Mouse (Mus musculus) gonadal fat pad, adult 2 months (tissue): ENCODE data around the gene Tead1. TPM values are rescaled to one million over a fixed set of nuclear protein-coding genes. Genes with fewer than 3 reads are reported as not detected.

ENCODE experiments used
- DNase-seq: peaks from one replicate; pipeline ENCODE4 v3.0.0-alpha.2; 2012; ENCODE audit warnings: low read depth
- polyA plus RNA-seq: library from polyadenylated mRNA; depleted of rRNA; stranded (reverse); fragments of >200 nt; gene quantifications from 2 replicates; pipeline ENCODE4 v1.2.3, GENCODE M21; 2012

Gene Tead1
- polyA plus RNA-seq, 1 experiment: 13.9 TPM

GRCm38 (mm10) chr7:112856121-112856571, 177.0 kb downstream of the Tead1 start:
- DNase-seq: no peak

- no peak for DNase-seq
These were observed 177.5 kb downstream of the Tead1 start for GRCm38 (mm10) chr7:112856583-112856982.

GRCm38 (mm10) chr7:112859887-112860286, 180.8 kb downstream of the Tead1 start:
- no peak for DNase-seq

- no peak for DNase-seq
These were observed 183.0 kb downstream of the Tead1 start for GRCm38 (mm10) chr7:112862086-112862485.

- no peak for DNase-seq
These were observed 185.1 kb downstream of the Tead1 start for GRCm38 (mm10) chr7:112864188-112864587.

GRCm38 (mm10) chr7:112865739-112866138, 186.6 kb downstream of the Tead1 start:
- DNase-seq: no peak

GRCm38 (mm10) chr7:112868551-112869465, 189.7 kb downstream of the Tead1 start:
- no peak for DNase-seq

- no peak for DNase-seq
These were observed 192.6 kb downstream of the Tead1 start for GRCm38 (mm10) chr7:112871752-112872151.

- DNase-seq: no peak
These were observed 193.5 kb downstream of the Tead1 start for GRCm38 (mm10) chr7:112872435-112873196.

GRCm38 (mm10) chr7:112876128-112876527, 197.0 kb downstream of the Tead1 start:
- no peak for DNase-seq

GRCm38 (mm10) chr7:112883791-112884274, 204.7 kb downstream of the Tead1 start:
- DNase-seq: no peak

GRCm38 (mm10) chr7:112885546-112885945, 206.4 kb downstream of the Tead1 start:
- DNase-seq: no peak

GRCm38 (mm10) chr7:112891883-112892282, 212.8 kb downstream of the Tead1 start:
- DNase-seq: no peak

GRCm38 (mm10) chr7:112892595-112892994, 213.5 kb downstream of the Tead1 start:
- no peak for DNase-seq

- no peak for DNase-seq
These were observed 217.2 kb downstream of the Tead1 start for GRCm38 (mm10) chr7:112896363-112896762.

GRCm38 (mm10) chr7:112901710-112902109, 222.6 kb downstream of the Tead1 start:
- DNase-seq: no peak

GRCm38 (mm10) chr7:112906848-112907247, 227.7 kb downstream of the Tead1 start:
- DNase-seq: no peak

- no peak for DNase-seq
These were observed 228.3 kb downstream of the Tead1 start for GRCm38 (mm10) chr7:112907468-112907867.

GRCm38 (mm10) chr7:112909164-112909563, 230.0 kb downstream of the Tead1 start:
- DNase-seq: no peak

- no peak for DNase-seq
These were observed 233.9 kb downstream of the Tead1 start for GRCm38 (mm10) chr7:112912969-112913368.

GRCm38 (mm10) chr7:112915571-112915970, 236.5 kb downstream of the Tead1 start:
- no peak for DNase-seq

- DNase-seq: no peak
These were observed 238.6 kb downstream of the Tead1 start for GRCm38 (mm10) chr7:112917613-112918278.
